Mouse (Mus musculus) G1E-ER4 (cell line): ENCODE data around the gene Trim37. TPM values are rescaled to one million over a fixed set of nuclear protein-coding genes. Genes with fewer than 3 reads are reported as not detected.

Experiments
- GATA1 ChIP-seq: IDR thresholded peaks from one replicate; pipeline ENCODE4 v1.8.0; 2012; ENCODE audit warnings: low read length, inconsistent platforms
- polyA plus RNA-seq: library from polyadenylated mRNA; stranded (reverse); fragments of >175 nt; gene quantifications from 2 replicates; pipeline ENCODE4 v1.2.3, GENCODE M21; 2012

Gene Trim37
- polyA plus RNA-seq, 1 experiment, result 17.9 TPM

DNA sequence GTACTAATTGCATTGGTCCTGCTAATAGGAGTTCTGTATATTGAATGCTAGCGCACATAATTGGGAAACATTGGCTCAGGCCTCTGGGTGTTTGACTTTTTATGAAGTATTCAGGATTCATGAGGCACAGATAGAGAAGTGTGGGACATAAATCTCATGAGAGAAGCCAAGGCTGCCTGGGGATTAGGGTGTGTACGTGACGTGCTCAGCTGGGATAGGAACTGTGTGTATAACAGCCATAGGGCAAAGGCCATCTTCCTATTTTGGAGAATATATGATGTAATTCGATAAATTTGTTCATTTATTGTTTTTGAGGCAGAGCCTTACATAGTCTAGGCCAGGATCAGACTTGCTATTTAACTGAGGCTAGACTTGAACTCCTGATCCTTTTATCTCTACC, 35.8 kb downstream of the Trim37 start:
- TF ChIP-seq GATA1, result no peak

DNA sequence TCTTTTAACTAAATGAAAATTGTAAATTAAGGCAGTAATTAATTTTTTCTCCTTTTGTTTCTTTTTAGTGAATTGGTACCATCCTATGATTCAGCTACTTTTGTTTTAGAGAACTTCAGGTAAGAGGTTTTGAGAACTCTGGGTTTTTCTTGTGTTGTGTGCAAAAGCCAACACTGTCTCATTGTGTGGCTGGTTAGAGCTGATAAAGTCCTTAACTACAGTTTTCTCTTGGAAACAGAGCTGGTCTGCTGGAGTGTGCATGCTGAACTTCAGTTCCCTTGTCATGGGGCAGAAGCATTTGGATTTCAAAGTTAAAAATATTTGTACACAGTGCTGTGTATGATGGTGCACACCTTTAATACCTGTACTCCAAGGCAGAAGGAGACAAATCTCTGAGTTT, 36.9 kb downstream of the Trim37 start:
- no peak for TF ChIP-seq GATA1

DNA sequence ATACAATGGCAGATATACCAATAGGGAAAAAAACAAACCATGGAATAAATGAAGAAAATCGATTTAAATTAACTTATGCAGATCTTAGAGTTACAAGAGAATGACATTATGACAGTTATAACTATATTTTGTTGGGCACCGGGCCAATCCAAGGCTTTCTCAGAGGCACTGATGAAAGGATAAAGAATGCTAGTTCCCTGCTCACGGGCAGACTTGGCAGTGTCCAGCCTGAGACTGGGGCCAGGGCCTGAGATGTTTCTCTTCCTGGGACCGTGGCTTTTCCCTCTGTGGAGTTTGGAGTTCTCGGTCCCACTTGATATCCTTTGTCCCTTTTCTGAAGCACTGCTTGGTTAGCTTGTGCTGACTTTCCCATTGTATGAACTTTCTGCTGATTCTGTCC, 46.7 kb downstream of the Trim37 start:
- TF ChIP-seq GATA1, result no peak

DNA sequence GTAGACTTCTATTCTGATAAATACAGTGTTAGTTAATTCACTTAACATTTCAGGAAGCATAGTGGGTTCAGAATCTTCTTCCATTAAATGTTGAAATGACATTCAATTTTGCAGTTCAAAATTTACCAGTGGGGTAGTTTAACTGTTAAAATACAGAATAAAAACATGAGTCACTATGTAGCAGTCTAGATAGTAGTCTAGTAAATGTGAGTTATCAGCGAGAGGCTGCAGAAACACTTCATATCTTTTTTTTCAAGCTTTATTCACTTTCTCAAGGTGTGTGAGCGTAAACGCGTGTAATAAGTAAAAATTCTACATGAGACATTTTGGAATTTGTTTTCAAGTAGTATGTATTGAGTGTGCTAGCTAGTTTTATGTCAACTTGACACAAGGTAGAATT, 48.2 kb downstream of the Trim37 start:
- TF ChIP-seq GATA1, result no peak

DNA sequence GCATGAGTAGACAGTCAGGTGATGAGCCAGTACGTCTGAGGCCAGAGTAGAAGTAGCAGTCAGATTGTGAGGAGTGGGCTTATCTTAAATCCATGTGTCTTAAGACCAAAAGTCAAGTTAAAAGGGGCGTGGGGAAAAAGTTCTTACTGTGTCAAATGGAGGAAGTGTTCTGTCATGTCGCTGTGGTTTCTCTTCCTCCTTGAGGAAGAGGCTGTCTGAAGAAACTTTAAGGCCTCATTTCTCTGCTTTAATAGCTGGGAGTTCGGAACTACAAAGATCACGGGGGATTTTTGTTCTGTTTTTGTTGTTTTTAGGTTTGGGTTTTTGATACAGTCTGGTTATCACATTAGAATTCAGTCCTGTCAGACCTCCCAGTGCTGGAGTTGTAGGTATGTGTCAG, 85.4 kb downstream of the Trim37 start:
- TF ChIP-seq GATA1, result no peak

DNA sequence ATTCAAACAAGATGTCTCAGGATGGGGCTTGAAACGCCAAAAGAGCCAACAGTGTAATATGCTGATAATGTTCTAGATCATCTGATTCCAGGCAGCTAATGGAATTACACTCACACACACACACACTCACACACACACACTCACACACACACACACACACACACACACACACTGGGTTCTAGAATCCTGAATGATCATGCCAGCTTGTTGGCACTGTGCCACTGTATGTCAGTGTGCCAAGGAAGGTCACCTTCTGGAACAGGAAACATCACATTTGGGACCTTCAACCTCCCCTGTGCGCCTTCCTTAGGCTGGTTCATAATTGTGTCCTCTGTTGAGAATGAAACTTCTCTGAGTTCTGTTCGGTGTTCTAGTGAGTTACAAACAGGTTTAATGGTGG, 95.8 kb downstream of the Trim37 start:
- TF ChIP-seq GATA1, result no peak

DNA sequence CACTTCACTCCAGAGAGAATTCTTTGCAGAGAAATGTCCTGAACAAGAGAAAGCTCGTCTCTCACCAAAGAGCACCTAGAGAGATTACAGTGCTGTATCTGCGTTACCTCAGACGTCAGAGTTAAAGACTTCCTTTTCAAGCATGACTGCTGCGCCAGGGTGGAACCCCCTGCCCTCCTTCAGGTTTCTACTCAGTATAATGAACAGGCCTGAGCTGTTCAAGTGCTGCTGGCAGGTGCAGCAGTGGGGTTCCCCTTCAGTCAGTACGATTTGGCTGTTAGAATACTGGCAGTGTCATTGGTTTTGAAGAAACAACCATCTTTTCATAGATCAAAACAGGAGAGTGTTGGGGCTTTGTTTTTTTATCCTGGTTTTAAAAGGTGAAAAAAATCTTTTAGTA, 100.2 kb downstream of the Trim37 start:
- no peak for TF ChIP-seq GATA1

DNA sequence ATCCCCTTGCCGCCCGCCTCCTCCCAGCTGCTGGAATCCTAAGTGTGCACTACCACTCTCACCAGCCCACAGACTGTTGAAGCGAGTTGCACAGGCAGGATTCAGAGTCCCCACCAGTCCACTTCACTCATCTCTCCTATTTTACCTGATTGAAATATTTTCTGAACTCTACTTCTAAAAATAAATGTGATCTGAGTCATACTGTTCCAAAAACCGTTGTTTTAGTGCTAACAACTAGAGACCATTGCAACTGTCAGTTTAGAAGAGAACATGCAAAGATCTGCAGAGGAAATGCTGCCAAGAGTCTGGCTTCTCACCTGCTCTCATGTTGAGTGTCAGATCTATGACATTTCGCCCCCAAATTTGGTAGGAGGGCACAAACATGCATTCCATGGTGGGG, 106.5 kb downstream of the Trim37 start:
- TF ChIP-seq GATA1, result no peak

DNA sequence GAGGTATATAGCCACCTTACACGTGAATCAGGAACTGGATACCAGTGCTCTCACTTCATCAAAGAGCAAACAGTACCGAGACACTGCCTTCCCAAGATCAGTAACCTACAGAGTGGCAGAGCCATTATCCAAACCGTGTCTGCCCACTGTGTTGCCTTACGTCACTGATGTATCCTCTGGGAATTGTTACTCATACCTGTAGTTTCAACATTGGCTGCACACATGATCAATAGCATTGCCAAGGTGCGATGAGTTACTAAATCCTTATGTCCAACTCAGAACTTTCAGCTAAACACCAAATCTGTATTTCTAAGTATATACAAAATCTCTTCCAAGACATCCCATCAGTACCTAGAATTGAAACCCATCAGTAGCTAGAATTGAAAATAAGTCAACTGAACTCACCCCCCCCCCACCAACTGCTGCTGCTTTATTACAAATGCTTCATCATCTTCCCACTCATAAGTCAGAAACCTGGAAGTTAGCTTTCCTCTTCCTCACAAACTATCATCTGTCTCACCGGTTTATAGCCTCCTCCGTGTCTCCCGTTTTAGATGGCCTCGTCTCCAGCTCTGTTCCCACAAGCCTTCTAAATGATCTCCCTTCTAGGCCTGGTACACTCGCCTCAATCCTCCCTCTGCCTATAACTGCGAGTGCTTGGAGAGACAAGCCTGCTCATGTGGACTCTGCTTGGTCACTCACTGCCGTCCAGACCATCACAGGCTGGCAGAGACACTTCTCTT, 108.0 kb downstream of the Trim37 start:
- TF ChIP-seq GATA1, result no peak

DNA sequence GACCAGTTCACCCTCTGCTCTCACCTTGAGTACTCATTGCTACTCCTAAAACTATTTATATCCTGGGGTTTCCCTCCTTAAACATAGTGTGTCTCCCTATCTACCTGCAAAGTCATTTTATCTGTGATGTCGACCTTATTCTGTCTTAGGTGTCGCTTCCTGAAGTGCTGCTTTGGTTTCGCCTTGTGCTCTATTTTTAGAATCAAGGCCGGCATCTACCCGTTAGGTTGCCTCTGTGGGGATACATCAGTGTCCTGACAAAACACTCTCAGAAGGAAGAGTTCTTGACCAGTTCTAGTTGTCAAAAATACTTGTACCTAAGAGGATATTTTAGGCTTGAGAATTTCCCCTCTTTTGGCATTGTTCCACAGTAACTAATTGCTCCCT, 108.6 kb downstream of the Trim37 start:
- no peak for TF ChIP-seq GATA1

DNA sequence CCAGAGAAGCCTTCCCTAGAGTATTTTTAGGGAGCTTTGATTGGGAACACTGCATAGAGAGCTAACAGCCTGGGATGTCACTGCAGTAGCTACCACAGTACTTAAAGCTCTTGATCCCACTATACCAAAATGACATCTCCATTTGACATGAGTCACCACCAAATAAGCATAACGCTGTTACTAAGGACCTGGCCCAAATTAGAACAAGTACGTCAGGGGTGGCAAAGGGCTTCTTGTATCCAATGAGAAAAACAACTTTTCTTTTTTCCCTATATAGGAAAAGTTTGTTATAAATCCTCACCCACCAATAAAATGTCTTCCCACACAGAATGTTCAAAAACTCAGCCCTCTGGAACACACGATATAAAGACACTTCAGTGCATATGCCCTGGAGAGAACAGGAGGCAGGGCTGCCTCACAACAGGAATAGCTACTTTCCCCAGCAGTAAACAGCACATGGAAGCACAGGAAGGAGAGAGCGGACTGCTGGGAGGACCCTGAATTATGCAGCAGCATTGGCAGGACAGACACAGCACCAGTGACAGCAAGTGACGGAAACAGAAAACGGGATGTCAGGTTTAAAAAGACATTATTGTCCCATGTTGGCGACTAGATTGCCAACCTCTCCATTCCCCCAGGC, 112.1 kb downstream of the Trim37 start:
- no peak for TF ChIP-seq GATA1

DNA sequence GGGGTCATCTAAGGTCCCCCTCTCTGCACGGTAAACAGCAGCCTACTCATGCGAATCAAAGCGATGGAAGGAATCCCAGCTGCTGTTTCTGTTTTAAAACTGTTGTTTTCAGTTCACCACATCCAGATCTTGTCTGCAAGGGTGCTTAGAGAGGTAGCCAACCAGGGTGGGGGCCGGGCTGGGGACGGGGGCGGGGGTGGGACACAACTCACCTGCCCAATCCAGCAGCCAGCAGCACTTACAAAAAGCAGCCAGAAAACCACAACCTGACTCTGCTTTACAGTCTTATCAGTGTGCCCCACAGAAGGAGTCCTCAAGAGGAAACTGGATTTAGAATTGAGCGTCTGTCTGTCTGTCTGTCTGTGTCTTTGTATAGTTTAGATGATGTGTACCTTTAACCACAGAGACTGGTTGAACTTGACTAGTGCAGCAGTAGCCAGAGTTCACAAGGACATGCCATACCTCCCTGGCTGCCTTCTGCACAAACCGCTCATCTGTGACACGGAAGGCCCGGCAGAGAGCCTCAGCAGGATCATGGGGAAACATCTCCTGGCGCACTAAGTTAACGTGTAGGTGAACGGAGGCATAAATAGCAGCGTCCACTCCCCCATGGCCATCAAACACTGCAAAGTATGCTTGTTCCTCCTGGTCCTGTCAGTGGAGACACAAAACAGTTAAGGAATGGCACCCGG, 113.4 kb downstream of the Trim37 start:
- no peak for TF ChIP-seq GATA1

DNA sequence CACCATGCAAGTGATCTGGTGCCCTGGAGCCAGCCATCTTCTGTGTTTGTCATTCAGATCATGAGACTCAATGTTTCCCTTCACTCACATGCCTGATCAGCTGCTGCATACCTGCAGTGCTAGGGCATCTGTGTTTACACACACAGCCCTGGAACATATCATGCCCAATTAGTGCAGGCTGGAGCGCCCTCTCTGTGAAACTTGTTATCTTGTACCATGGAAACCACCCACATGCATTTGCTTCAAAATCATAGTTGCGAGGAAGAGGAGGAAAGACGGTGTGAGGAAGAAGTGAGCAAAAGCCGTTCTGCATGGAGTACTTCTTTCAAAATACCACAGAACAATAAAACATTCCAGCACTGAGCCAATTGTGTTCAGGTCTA, 113.9 kb downstream of the Trim37 start:
- TF ChIP-seq GATA1, result no peak

DNA sequence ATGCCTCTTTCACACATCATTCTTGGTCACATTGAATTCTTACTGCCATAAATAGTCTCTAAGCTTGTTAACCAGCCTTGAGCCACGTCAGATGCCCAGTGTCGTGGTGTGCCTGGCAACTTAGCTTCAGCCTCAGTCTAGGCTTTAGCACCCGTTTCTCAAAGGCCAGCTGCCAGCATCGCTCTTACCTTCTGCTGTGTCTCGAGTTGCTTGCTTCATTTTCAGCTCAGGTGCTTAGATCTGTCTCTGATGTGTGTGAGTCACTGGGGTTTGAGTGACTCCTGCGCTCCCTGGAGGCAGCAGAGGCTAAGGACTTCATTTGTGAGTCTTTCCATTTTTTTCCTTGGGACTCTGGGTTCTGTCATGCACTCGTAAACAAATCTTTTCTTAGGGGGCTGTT, 114.4 kb downstream of the Trim37 start:
- no peak for TF ChIP-seq GATA1

DNA sequence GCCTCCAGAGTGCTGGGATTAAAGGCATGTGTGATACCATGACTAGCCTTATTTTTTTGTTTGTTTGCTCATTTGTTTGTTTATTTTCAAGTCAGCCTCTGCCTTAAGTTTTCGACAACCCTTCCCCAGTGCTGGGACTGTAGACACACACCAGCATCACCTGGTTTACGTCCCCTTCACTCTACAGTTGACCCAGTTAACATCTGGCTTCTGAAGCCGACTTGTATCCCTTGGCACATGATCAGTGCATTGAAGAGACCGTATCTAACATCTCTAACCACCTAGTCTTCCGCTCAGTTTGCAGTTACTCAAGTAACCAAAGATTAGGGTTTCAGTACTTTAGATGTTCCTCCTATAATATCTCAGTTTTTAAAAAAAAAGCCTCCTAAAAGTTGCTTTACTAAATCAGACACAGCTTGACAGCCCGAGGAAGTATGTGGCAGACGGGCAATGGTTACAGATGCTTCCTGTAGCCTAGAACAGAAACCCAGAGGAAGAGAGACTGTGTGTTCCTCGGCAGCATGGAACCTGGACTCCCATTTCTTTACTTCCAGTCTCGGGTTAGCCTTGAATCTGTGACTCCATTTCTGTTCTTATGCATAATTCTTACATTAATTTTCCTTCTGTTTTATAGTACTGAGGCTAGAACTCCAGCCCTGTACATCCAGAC, 118.4 kb downstream of the Trim37 start:
- no peak for TF ChIP-seq GATA1

DNA sequence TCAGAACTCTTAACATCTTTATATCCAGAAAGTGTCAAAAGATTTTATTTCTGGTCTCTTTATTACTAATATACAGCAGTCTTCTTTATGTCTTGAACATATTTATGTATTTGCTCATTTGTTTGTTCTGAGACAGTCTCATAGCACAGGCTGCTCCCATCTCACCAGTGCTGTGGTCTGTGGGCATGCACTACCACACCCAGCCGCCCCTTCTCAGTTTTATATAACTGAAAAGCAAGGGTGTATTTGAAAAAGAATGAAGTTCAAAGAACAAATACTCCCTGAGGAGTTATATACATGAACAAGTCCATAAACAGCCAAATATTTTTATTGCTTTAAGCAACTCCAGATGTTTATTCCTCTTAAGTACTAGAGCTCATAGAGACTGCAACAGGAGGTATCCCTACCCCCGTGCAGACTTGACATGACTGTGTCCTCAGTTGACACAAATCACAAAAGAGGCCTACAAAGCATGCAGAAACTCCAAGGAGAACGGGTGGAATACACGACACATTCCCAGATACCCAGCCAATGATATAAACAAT, 119.3 kb downstream of the Trim37 start:
- TF ChIP-seq GATA1, result no peak
